Mouse (Mus musculus) hindbrain, embryonic 10.5 days (tissue): ENCODE data around the gene Smarcd2. TPM values are rescaled to one million over a fixed set of nuclear protein-coding genes. Genes with fewer than 3 reads are reported as not detected.
"Not testable (repeated sequence)": the region's sequence is repeated elsewhere in the genome, so short reads cannot be mapped to it uniquely, and the experiment has no call there.

ENCODE experiments used
- DNase-seq: peaks from one replicate; pipeline ENCODE4 v3.0.0-alpha.2; 2017; ENCODE audit warnings: low spot score
- H3K27ac ChIP-seq: fragments of 300-500 bp; sonication (generic); 2 replicates; pipeline ENCODE4 v1.5.1; 2016; ENCODE audit warnings: mild to moderate bottlenecking, moderate library complexity
- H3K27me3 ChIP-seq: fragments of 300-500 bp; sonication (generic); 2 replicates; pipeline ENCODE4 v1.6.1; 2016; ENCODE audit warnings: mild to moderate bottlenecking; ENCODE audit not compliant: poor library complexity, insufficient read depth, severe bottlenecking
- H3K36me3 ChIP-seq: fragments of 300-500 bp; sonication (generic); 2 replicates; pipeline ENCODE4 v1.6.1; 2016; ENCODE audit warnings: mild to moderate bottlenecking, moderate library complexity
- H3K4me1 ChIP-seq: fragments of 300-500 bp; sonication (generic); replicated peaks from 2 replicates; pipeline ENCODE4 v1.6.1; 2016; ENCODE audit warnings: mild to moderate bottlenecking
- H3K4me3 ChIP-seq: fragments of 300-500 bp; sonication (generic); 2 replicates; pipeline ENCODE4 v1.5.1; 2016; ENCODE audit warnings: mild to moderate bottlenecking, moderate library complexity
- H3K9me3 ChIP-seq: fragments of 300-500 bp; sonication (generic); 2 replicates; pipeline ENCODE4 v1.6.1; 2016; ENCODE audit warnings: mild to moderate bottlenecking, moderate library complexity
- whole genome bisulfite sequencing: fragments of 180-500 bp; shearing (Covaris S2); methylation state at CpG from one replicate; pipeline ENCODE4 v1.1.7; 2016; 5-methylcytosine and 5-hydroxymethylcytosine counted together
- polyA plus RNA-seq: library from polyadenylated mRNA; unstranded; fragments of >200 nt; fragmentation: Nextera tagmentation; extraction: Ambion mirVana; gene quantifications from 2 replicates; pipeline ENCODE4 v1.2.1, GENCODE M21; 2016

Gene Smarcd2
- polyA plus RNA-seq, 1 experiment from 2014 or later, result 24.9 TPM

- WGBS, result 78% methylated on average over 5 of the region's 5 CpGs
- H3K27ac ChIP-seq, result peak overlapping the region; percentile 95
- no peaks in the 10 kb centered on the region for H3K9me3 ChIP-seq
- H3K36me3 ChIP-seq, result peaks cover 78% of the 10 kb centered on the region
- H3K27me3 ChIP-seq, result no peaks in the 10 kb centered on the region
- H3K4me3 ChIP-seq, result peak overlapping the region; percentile 69
- H3K4me1 ChIP-seq, result peaks cover 24% of the 10 kb centered on the region
- no peak for DNase-seq
Observed at GRCm38 (mm10) chr11:106256775-106257174, 16.0 kb downstream of the Smarcd2 start.

- peak; percentile 96 for DNase-seq
- Histone ChIP-seq H3K9me3 (no peaks in the 10 kb centered on the region), H3K27me3 (no peaks in the 10 kb centered on the region), H3K4me1 (peaks cover 24% of the 10 kb centered on the region), H3K27ac (peak within 1 kb of the TSS; percentile 95), H3K4me3 (peak within 1 kb of the TSS; percentile 69), H3K36me3 (peaks cover 78% of the 10 kb centered on the region)
- WGBS, result under 1% methylated on average over 42 of the region's 42 CpGs
Observed at GRCm38 (mm10) chr11:106255685-106256451, 16.9 kb downstream of the Smarcd2 start, which contains the start of the genes Ftsj3 and Psmc5. TSS of gene Ftsj3 (minus strand) at chr11:106256079. TSS of gene Psmc5 (plus strand) at chr11:106256154.

GRCm38 (mm10) chr11:106255174-106255573 lies 17.6 kb downstream of the Smarcd2 start:
- Histone ChIP-seq H3K4me1 (peaks cover 24% of the 10 kb centered on the region), H3K27me3 (no peaks in the 10 kb centered on the region), H3K4me3 (peak overlapping the region; percentile 69), H3K9me3 (no peaks in the 10 kb centered on the region), H3K27ac (peak overlapping the region; percentile 95), H3K36me3 (peaks cover 78% of the 10 kb centered on the region)
- 4% methylated on average over 22 of the region's 22 CpGs for WGBS
- no peak for DNase-seq

- H3K27me3 ChIP-seq, result no peaks in the 10 kb centered on the region
- H3K27ac ChIP-seq, result no peak overlapping the region
- no peaks in the 10 kb centered on the region for H3K9me3 ChIP-seq
- H3K4me1 ChIP-seq, result peaks cover 24% of the 10 kb centered on the region
- DNase-seq, result no peak
- H3K36me3 ChIP-seq, result peaks cover 78% of the 10 kb centered on the region
- WGBS, result 29% methylated on average over 2 of the region's 2 CpGs
- H3K4me3 ChIP-seq, result peak overlapping the region; percentile 69
Observed at GRCm38 (mm10) chr11:106254767-106255166, 18.0 kb downstream of the Smarcd2 start.

- 90% methylated on average over 7 of the region's 7 CpGs for WGBS
- Histone ChIP-seq H3K9me3 (0 out of 2 replicates have a peak, but pooled peaks cover 4% of the 10 kb centered on the region), H3K27ac (no peak overlapping the region), H3K4me1 (0 out of 2 replicates have a peak, but pooled peaks cover under 1% of the 10 kb centered on the region), H3K4me3 (no peak overlapping the region), H3K27me3 (no peaks in the 10 kb centered on the region), H3K36me3 (peaks cover 100% of the 10 kb centered on the region)
- DNase-seq, result no peak
Observed at GRCm38 (mm10) chr11:106249326-106249725, 23.4 kb downstream of the Smarcd2 start.

- DNase-seq, result no peak
- 0 out of 2 replicates have a peak, but pooled peaks cover 4% of the 10 kb centered on the region for H3K9me3 ChIP-seq
- H3K4me1 ChIP-seq, result no peaks in the 10 kb centered on the region
- peaks cover 100% of the 10 kb centered on the region for H3K36me3 ChIP-seq
- H3K27me3 ChIP-seq, result no peaks in the 10 kb centered on the region
- WGBS, result 99% methylated on average over 1 of the region's 1 CpGs
- no peak overlapping the region for H3K27ac ChIP-seq
- H3K4me3 ChIP-seq, result no peak overlapping the region
Observed at GRCm38 (mm10) chr11:106246834-106247233, 25.9 kb downstream of the Smarcd2 start.

GRCm38 (mm10) chr11:106233978-106234377 lies 38.8 kb downstream of the Smarcd2 start:
- H3K36me3 ChIP-seq, result peaks cover 97% of the 10 kb centered on the region
- WGBS, result 82% methylated on average over 8 of the region's 8 CpGs

GRCm38 (mm10) chr11:106220603-106221002 lies 52.2 kb downstream of the Smarcd2 start:
- Histone ChIP-seq H3K4me1 (peaks cover 19% of the 10 kb centered on the region), H3K27me3 (no peaks in the 10 kb centered on the region), H3K36me3 (peaks cover 19% of the 10 kb centered on the region), H3K27ac (no peak overlapping the region), H3K9me3 (no peaks in the 10 kb centered on the region), H3K4me3 (no peak overlapping the region)
- 92% methylated on average over 3 of the region's 3 CpGs for WGBS
- no peak for DNase-seq

More at GRCm38 (mm10) chr11:106233978-106234377, 38.8 kb downstream of the Smarcd2 start:
- H3K4me3 ChIP-seq, H3K9me3 ChIP-seq, H3K27me3 ChIP-seq, H3K27ac ChIP-seq, DNase-seq, H3K4me1 ChIP-seq: not testable (repeated sequence)

GRCm38 (mm10) chr11:106216730-106217490 lies 55.9 kb downstream of the Smarcd2 start, which contains the start of gene Ddx42:
TSS of gene Ddx42 (plus strand) at chr11:106216926.
- Histone ChIP-seq H3K27me3 (no peaks in the 10 kb centered on the region), H3K27ac (peak within 1 kb of the TSS; percentile 95), H3K4me1 (peaks cover 29% of the 10 kb centered on the region), H3K9me3 (no peaks in the 10 kb centered on the region), H3K4me3 (peak within 1 kb of the TSS; percentile 84), H3K36me3 (peaks cover 19% of the 10 kb centered on the region)
- WGBS, result under 1% methylated on average over 70 of the region's 70 CpGs
- peak; percentile 91 for DNase-seq

GRCm38 (mm10) chr11:106215927-106216729 lies 56.6 kb downstream of the Smarcd2 start, which contains the start of gene Ccdc47:
TSS of gene Ccdc47 (minus strand) at chr11:106216344.
- Histone ChIP-seq H3K27ac (peak within 1 kb of the TSS; percentile 95), H3K4me1 (peaks cover 29% of the 10 kb centered on the region), H3K36me3 (peaks cover 27% of the 10 kb centered on the region), H3K27me3 (no peaks in the 10 kb centered on the region), H3K4me3 (peak within 1 kb of the TSS; percentile 84), H3K9me3 (no peaks in the 10 kb centered on the region)
- DNase-seq, result peak; percentile 97
- WGBS, result under 1% methylated on average over 46 of the region's 46 CpGs

GRCm38 (mm10) chr11:106215450-106215859 lies 57.3 kb downstream of the Smarcd2 start:
- no peak for DNase-seq
- H3K27ac ChIP-seq, result peak overlapping the region; percentile 95
- H3K4me3 ChIP-seq, result peak overlapping the region; percentile 84
- H3K4me1 ChIP-seq, result peaks cover 29% of the 10 kb centered on the region
- no peaks in the 10 kb centered on the region for H3K9me3 ChIP-seq
- peaks cover 33% of the 10 kb centered on the region for H3K36me3 ChIP-seq
- no peaks in the 10 kb centered on the region for H3K27me3 ChIP-seq
- 38% methylated on average over 7 of the region's 7 CpGs for WGBS

- DNase-seq, result no peak
- H3K27me3 ChIP-seq, result no peaks in the 10 kb centered on the region
- no peak overlapping the region for H3K27ac ChIP-seq
- peaks cover 39% of the 10 kb centered on the region for H3K36me3 ChIP-seq
- H3K4me3 ChIP-seq, result peak overlapping the region; percentile 84
- no peaks in the 10 kb centered on the region for H3K9me3 ChIP-seq
- WGBS, result 92% methylated on average over 5 of the region's 5 CpGs
- H3K4me1 ChIP-seq, result peaks cover 29% of the 10 kb centered on the region
Observed at GRCm38 (mm10) chr11:106214856-106215255, 57.9 kb downstream of the Smarcd2 start.
